Mouse (Mus musculus): ENCODE data around the gene Hspg2. TPM values are rescaled to one million over a fixed set of nuclear protein-coding genes. Genes with fewer than 3 reads are reported as not detected.

Hspg2 gene
- polyA plus RNA-seq, 1 experiment from 2014 or later: 40.6 TPM

DNA sequence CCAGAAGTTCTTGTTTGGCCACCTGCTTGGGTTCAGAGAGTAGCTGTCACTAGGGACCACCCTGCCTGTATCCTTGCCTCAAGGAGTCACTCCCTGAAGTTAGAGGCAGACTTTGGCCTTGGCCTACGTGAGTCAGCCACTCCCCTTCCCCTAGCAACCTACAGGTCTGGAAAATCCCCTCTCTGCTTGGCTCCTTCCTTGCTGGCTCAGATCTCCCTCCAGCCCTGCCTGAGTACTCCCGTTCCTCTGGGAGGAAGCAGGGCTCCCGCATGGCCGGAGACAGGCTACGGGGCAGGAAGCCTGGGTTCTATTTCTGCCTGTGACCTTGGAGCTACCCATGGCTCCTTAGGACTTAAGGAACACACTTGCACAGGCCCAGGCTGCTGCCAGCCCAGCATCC is 28.8 kb downstream of the Hspg2 start:
- Histone ChIP-seq H3K4me1 (peaks cover 82% of the 10 kb centered on the region), H3K9me3 (no peaks in the 10 kb centered on the region), H3K4me3 (no peak overlapping the region), H3K9ac (no peak overlapping the region), H3K27me3 (no peaks in the 10 kb centered on the region), H3K27ac (peak overlapping the region; percentile 89), H3K36me3 (peaks cover 23% of the 10 kb centered on the region), H3K4me2 (no peak overlapping the region)
- WGBS: 38% methylated on average over 5 of the region's 5 CpGs
- ATAC-seq (ENCODE audit: insufficient number of reproducible peaks, low FRiP score, low TSS enrichment, low read depth): no peak

DNA sequence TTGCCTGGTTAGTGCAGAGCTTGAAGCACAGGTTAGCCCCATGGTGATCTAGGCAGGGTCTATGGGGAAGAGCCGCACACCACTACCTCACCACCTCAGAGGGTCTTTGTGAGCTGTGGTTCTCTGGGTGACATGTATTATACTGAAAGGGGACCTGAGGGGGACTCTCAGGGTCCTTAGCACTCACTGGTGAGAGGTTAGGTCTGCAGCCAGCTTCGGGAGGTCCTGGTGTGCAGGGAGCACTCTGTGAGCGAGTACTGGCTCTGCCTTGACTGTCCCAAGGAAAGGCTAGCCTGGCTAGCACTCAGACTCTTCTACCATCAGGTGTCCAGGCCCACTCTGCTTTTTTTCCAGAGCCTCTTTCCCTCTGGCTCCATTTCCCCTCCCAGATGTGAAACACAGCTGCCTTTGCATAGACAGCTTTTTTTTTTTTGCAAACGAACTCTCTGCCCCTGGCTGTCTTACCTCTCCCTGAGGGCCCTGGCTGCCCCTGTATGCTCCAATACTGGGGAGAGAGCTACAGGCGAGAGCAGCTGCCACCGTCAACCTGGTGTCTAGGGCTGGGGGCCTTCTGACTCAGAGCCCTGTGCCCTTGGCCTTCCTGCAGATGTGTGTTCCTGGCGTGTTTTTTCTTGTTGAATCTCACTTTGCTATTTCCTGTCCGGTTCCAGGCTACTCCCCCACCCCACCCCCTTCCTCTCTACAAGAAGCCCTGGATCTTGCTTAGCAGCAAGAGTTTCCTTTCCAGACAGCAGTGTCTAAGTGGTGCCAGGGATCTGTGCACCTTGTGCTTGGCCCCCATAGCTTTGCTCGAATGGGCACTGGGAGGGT is 29.5 kb downstream of the Hspg2 start:
- WGBS: 28% methylated on average over 9 of the region's 9 CpGs
- H3K4me1 ChIP-seq: peaks cover 81% of the 10 kb centered on the region
- H3K27ac ChIP-seq: peak overlapping the region; percentile 89
- H3K9me3 ChIP-seq: no peaks in the 10 kb centered on the region
- H3K27me3 ChIP-seq: no peaks in the 10 kb centered on the region
- H3K4me2 ChIP-seq: no peak overlapping the region
- peaks cover 25% of the 10 kb centered on the region for H3K36me3 ChIP-seq
- H3K9ac ChIP-seq: no peak overlapping the region
- ATAC-seq (ENCODE audit: insufficient number of reproducible peaks, low FRiP score, low TSS enrichment, low read depth): peak; percentile 21; the same call in 1 of the 2 replicates
- no peak overlapping the region for H3K4me3 ChIP-seq

DNA sequence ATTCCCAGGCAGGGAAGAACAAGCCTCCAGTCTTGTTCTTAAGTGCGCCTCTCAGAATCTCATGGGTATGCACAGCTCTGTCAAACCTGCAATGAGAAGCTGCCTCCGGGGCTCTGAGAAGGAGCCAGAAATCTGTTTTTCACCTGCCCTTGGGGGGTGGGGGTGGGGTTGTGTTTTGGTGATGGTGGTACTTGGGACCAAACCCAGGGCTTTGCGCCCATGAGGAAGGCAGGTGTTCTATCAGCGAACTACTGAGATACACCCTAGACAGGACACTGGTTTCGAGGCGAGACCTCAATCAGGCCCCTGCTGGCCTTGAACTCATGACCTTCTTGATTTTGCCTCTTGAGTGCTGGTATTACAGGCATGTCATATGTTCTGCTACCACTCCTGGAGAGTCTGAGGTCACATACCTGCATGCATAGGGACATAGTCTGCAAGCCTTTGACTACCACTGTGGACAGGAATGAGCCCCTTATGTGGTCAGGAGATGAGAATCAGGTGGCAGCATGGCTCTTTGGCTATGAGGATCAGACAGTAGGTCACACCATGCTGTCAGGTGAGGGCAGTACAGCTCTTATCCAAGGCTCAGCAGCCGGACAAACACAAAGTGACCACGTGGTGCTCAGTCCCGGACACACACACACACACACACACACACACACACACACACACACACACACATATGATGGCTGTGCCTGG is 30.5 kb downstream of the Hspg2 start:
- no peak for ATAC-seq (ENCODE audit: insufficient number of reproducible peaks, low FRiP score, low TSS enrichment, low read depth)
- Histone ChIP-seq H3K4me1 (peaks cover 86% of the 10 kb centered on the region), H3K4me2 (no peak overlapping the region), H3K4me3 (no peak overlapping the region), H3K36me3 (peaks cover 31% of the 10 kb centered on the region), H3K27ac (peak overlapping the region; percentile 89), H3K27me3 (no peaks in the 10 kb centered on the region), H3K9ac (no peak overlapping the region), H3K9me3 (no peaks in the 10 kb centered on the region)
- 79% methylated on average over 9 of the region's 9 CpGs for WGBS

DNA sequence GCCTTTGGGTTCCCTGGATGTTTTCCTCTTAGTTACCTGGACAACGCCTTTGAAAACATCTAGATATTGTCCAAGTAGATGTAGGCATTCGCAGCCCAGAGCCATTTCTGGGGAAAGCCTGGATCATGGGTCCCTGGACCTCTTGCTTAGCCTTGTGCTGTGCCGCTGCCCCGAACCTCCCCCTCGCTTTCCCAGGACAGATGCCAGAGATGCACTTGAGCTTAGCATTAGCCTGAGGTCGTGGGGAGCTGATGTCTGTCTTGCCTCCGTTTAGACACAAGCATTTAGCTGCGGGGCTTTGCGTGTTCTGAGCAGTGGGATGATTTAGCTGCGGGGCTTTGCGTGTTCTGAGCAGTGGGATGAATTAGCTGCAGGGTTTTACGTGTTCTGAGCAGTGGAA is 31.6 kb downstream of the Hspg2 start:
- no peak for ATAC-seq (ENCODE audit: insufficient number of reproducible peaks, low FRiP score, low TSS enrichment, low read depth)
- Histone ChIP-seq H3K27ac (peak overlapping the region; percentile 57; the same call in 1 of the 2 replicates), H3K9ac (no peak overlapping the region), H3K4me3 (no peak overlapping the region), H3K4me2 (no peak overlapping the region), H3K4me1 (peaks cover 79% of the 10 kb centered on the region), H3K27me3 (no peaks in the 10 kb centered on the region), H3K36me3 (peaks cover 39% of the 10 kb centered on the region), H3K9me3 (no peaks in the 10 kb centered on the region)
- 62% methylated on average over 12 of the region's 12 CpGs for WGBS

DNA sequence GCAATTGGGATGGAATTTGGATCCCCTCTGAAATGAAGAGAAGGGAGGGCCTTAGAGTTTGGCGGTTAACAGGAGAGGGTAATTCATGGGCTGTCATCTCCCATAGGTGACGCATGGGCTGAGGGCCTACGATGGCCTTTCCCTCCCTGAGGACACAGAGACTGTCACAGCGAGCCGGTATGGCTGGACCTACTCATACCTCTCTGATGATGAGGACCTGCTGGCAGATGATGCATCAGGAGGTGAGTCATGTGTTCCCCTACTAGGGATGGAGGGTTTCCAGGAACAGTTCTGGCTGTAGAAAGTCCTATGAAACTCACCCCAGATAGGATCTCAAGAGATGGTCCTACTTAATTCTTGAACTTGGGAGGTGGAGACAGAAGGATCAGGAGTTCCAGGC is 32.4 kb downstream of the Hspg2 start:
- WGBS: 81% methylated on average over 5 of the region's 5 CpGs
- Histone ChIP-seq H3K27me3 (no peaks in the 10 kb centered on the region), H3K27ac (peak overlapping the region; percentile 57; the same call in 1 of the 2 replicates), H3K36me3 (peaks cover 47% of the 10 kb centered on the region), H3K4me1 (peaks cover 71% of the 10 kb centered on the region), H3K9me3 (no peaks in the 10 kb centered on the region), H3K4me2 (no peak overlapping the region), H3K9ac (no peak overlapping the region), H3K4me3 (no peak overlapping the region)
- no peak for ATAC-seq (ENCODE audit: insufficient number of reproducible peaks, low FRiP score, low TSS enrichment, low read depth)

DNA sequence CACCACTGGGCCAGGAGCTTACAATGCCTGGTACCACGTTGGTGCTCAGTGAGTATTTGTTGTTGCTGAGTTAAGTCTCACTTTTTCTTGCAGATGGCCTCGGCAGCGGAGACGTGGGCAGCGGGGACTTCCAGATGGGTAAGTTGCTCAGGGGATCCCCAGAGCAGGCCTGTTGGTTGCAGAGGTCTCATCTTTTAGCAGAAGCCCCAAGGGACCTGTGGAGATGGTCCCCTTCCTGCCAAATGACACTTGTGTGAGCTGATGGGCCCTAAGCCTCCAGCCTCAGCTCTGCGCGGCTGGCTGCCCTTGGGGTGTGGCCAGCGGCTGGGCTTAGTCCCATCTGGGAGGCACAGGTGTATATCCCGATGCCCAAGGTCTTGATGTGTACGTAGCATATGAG is 33.6 kb downstream of the Hspg2 start:
- no peaks in the 10 kb centered on the region for H3K27me3 ChIP-seq
- peaks cover 61% of the 10 kb centered on the region for H3K4me1 ChIP-seq
- WGBS: 90% methylated on average over 10 of the region's 10 CpGs
- peaks cover 55% of the 10 kb centered on the region for H3K36me3 ChIP-seq
- no peak overlapping the region for H3K4me3 ChIP-seq
- no peaks in the 10 kb centered on the region for H3K9me3 ChIP-seq
- no peak for ATAC-seq (ENCODE audit: insufficient number of reproducible peaks, low FRiP score, low TSS enrichment, low read depth)
- H3K27ac ChIP-seq: peak overlapping the region; percentile 77; the same call in 1 of the 2 replicates
- H3K4me2 ChIP-seq: no peak overlapping the region
- no peak overlapping the region for H3K9ac ChIP-seq

DNA sequence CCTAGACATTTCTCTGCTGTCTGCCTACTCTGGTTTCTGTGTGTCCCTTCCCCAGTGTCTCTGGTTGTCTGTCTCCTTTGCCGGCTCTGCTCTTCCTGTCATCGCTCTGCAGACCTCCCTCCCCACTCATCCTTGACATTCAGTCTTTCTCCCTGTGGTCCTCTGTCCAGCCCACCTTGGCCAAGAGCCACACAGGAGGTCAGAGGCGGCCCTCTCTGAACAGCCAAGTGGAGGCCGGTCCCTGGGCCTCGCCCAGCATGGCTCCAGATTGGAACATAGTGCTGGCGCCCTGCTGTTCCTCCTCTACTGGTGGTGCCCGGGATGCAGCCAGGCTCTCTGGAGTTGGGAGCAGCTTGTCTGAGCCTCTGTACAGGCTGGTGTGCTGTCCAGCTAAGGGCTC is 34.2 kb downstream of the Hspg2 start:
- H3K4me2 ChIP-seq: no peak overlapping the region
- WGBS: 82% methylated on average over 7 of the region's 7 CpGs
- peak overlapping the region; percentile 77 for H3K27ac ChIP-seq
- no peak overlapping the region for H3K9ac ChIP-seq
- no peaks in the 10 kb centered on the region for H3K9me3 ChIP-seq
- no peaks in the 10 kb centered on the region for H3K27me3 ChIP-seq
- peaks cover 61% of the 10 kb centered on the region for H3K36me3 ChIP-seq
- no peak overlapping the region for H3K4me3 ChIP-seq
- peaks cover 54% of the 10 kb centered on the region for H3K4me1 ChIP-seq
- no peak for ATAC-seq (ENCODE audit: insufficient number of reproducible peaks, low FRiP score, low TSS enrichment, low read depth)

DNA sequence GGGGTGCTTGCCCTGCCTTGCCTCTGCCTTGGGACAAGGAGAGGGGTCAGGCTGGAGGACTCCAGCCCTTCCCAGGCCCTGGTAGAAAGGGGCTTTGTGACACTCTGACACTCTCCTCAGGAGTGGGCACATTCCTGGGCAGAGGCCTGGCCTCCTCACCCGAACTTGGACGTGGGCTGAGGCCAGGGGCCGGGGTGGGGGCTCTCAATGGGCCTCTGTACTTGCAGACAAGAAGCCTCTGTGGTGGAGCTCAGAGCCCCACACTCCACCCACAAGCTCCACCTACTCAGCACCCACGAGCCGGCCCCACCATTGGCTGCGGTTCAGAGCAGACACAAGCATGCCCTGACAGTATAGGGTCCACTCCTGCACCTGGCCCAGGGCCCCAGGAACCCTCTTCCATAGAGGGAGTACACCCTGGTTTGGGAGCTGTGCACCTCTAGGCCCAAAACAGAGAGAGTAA is 35.0 kb downstream of the Hspg2 start:
- H3K4me3 ChIP-seq: no peak overlapping the region
- peak; percentile 52 for ATAC-seq (ENCODE audit: insufficient number of reproducible peaks, low FRiP score, low TSS enrichment, low read depth)
- no peak overlapping the region for H3K4me2 ChIP-seq
- H3K9me3 ChIP-seq: no peaks in the 10 kb centered on the region
- H3K36me3 ChIP-seq: peaks cover 68% of the 10 kb centered on the region
- H3K9ac ChIP-seq: no peak overlapping the region
- peaks cover 47% of the 10 kb centered on the region for H3K4me1 ChIP-seq
- WGBS: 68% methylated on average over 6 of the region's 6 CpGs
- H3K27ac ChIP-seq: peak overlapping the region; percentile 77
- H3K27me3 ChIP-seq: no peaks in the 10 kb centered on the region

DNA sequence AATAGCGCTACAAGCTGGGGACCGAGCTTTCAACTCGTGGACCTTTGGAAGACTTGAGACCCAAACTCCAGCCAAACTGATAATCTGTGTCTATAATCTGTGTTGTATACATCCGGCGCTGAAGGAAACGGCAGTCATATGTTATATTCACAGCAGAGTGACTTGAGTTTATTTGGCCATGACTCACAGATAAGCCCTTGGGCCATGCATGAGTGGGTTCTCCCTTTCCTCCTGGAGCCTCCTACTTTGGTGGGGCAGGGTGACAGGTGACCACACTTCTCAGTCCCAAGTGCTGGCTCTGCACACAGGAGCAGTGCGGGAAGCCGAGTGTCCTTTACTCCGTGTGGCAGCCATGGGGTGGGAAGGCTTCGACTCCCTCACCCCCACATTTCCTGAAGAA is 38.1 kb downstream of the Hspg2 start:
- WGBS: 91% methylated on average over 10 of the region's 10 CpGs
- H3K36me3 ChIP-seq: peaks cover 89% of the 10 kb centered on the region
- ATAC-seq (ENCODE audit: insufficient number of reproducible peaks, low FRiP score, low TSS enrichment, low read depth): no peak

DNA sequence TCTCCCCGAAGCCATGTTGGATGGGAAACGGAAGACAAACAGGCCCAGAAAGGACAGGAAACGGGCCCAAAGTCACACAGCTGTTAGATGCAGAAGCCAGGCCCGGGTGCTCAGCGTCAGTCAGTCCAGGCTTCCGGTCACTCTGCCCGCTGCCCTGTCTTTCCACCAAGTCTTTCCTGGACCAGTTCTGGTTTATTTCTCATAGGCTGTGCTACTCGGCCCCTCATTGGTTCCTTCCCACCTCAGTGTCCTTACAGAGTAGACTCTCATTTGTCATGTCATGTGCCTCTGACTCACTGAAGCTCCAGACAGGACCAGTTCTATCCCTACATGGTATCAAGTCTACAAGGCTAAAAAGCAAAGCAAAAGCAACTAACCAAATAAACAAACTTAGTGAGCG is 41.0 kb downstream of the Hspg2 start:
- Histone ChIP-seq H3K27ac (no peak overlapping the region), H3K4me2 (no peak overlapping the region), H3K4me1 (0 out of 2 replicates have a peak, but pooled peaks cover 2% of the 10 kb centered on the region), H3K36me3 (peaks cover 92% of the 10 kb centered on the region), H3K27me3 (no peaks in the 10 kb centered on the region), H3K9ac (no peak overlapping the region), H3K4me3 (no peak overlapping the region), H3K9me3 (no peaks in the 10 kb centered on the region)
- whole genome bisulfite sequencing: 82% methylated on average over 9 of the region's 9 CpGs
- no peak for ATAC-seq (ENCODE audit: insufficient number of reproducible peaks, low FRiP score, low TSS enrichment, low read depth)

More for the DNA sequence above, 38.1 kb downstream of the Hspg2 start:
- no peaks in the 10 kb centered on the region for H3K27me3 ChIP-seq
- H3K9me3 ChIP-seq: no peaks in the 10 kb centered on the region
- H3K9ac ChIP-seq: no peak overlapping the region
- no peak overlapping the region for H3K4me3 ChIP-seq
- H3K4me2 ChIP-seq: no peak overlapping the region
- H3K4me1 ChIP-seq: peaks cover 24% of the 10 kb centered on the region
- H3K27ac ChIP-seq: no peak overlapping the region

DNA sequence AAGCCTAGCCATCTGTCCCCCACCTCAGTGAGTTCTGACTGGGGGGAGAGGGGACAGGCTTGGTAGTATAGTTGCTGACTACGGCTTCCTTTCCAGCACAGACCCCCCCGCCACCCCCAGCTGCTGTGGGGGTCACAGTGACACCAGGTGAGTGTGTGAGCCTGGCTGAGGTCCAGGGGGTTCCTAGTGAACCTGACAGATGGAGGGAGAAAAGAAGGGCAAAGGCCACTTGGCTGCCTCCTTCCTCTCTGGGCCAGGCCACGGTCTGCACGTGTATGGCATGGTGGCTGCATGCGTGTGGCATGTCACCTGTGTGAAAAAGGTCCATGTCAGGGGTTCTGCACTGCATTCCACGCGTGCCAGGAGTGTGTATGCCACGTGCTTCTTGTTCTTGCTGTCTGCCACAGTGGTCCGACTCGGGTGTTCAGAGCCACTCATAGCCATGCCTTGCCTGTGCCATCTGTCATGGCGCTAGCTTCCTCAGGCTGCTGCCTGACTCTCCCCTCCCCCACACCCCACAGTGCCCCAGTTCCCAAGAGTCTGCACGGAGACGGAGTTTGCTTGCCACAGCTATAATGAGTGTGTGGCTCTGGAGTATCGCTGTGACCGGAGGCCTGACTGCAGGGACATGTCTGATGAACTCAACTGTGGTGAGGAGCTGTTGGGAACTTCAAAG is 41.6 kb downstream of the Hspg2 start:
- 0 out of 2 replicates have a peak, but pooled peaks cover 2% of the 10 kb centered on the region for H3K4me1 ChIP-seq
- 85% methylated on average over 15 of the region's 15 CpGs for WGBS
- peaks cover 93% of the 10 kb centered on the region for H3K36me3 ChIP-seq
- H3K4me2 ChIP-seq: no peak overlapping the region
- ATAC-seq (ENCODE audit: insufficient number of reproducible peaks, low FRiP score, low TSS enrichment, low read depth): no peak
- H3K9ac ChIP-seq: no peak overlapping the region
- H3K27me3 ChIP-seq: no peaks in the 10 kb centered on the region
- no peaks in the 10 kb centered on the region for H3K9me3 ChIP-seq
- no peak overlapping the region for H3K27ac ChIP-seq
- no peak overlapping the region for H3K4me3 ChIP-seq
